Mouse (Mus musculus) limb, embryonic 14.5 days (tissue): ENCODE measurements around the gene Hist2h2aa2. TPM values are rescaled to one million over a fixed set of nuclear protein-coding genes. Genes with fewer than 3 reads are reported as not detected.
"Not testable (repeated sequence)": the region's sequence is repeated elsewhere in the genome, so short reads cannot be mapped to it uniquely, and the experiment has no call there.

Source experiments
- ATAC-seq: fragments of 200-750 bp; cut with Nextera tagmentation; 2 replicates; pipeline ENCODE4 v1.8.0; 2017; ENCODE audit warnings: low read depth, moderate number of reproducible peaks, moderate TSS enrichment; ENCODE audit not compliant: low FRiP score
- DNase-seq: peaks from one replicate; pipeline ENCODE4 v3.0.0-alpha.2; 2015; ENCODE audit warnings: low spot score
- H3K27ac ChIP-seq: fragments of 300-500 bp; sonication (generic); replicated peaks from 2 replicates; pipeline ENCODE4 v1.5.1; 2014; ENCODE audit warnings: low read depth, mild to moderate bottlenecking, low read length, moderate library complexity, mixed read lengths
- H3K27me3 ChIP-seq: fragments of 300-500 bp; sonication (generic); 2 replicates; pipeline ENCODE4 v1.6.1; 2014; ENCODE audit warnings: low read length, mixed read lengths; ENCODE audit not compliant: control insufficient read depth, insufficient read depth
- H3K36me3 ChIP-seq: fragments of 300-500 bp; sonication (generic); 2 replicates; pipeline ENCODE4 v1.6.1; 2014; ENCODE audit warnings: mild to moderate bottlenecking, low read length, moderate library complexity, mixed read lengths; ENCODE audit not compliant: control insufficient read depth, insufficient read depth
- H3K4me1 ChIP-seq: fragments of 300-500 bp; sonication (generic); 2 replicates; pipeline ENCODE4 v1.6.1; 2014; ENCODE audit warnings: antibody characterized with exemption, low read length, mixed read lengths; ENCODE audit not compliant: control insufficient read depth, insufficient read depth
- H3K4me2 ChIP-seq: fragments of 300-500 bp; sonication (generic); replicated peaks from 2 replicates; pipeline ENCODE4 v1.6.1; 2014; ENCODE audit warnings: low read depth, mild to moderate bottlenecking, low read length, moderate library complexity; ENCODE audit not compliant: severe bottlenecking
- H3K4me3 ChIP-seq: fragments of 300-500 bp; sonication (generic); replicated peaks from 2 replicates; pipeline ENCODE4 v1.5.1; 2014; ENCODE audit warnings: low read length
- H3K9ac ChIP-seq: fragments of 300-500 bp; sonication (generic); 2 replicates; pipeline ENCODE4 v1.6.1; 2014; ENCODE audit warnings: mild to moderate bottlenecking, low read depth, low read length, moderate library complexity; ENCODE audit not compliant: severe bottlenecking
- H3K9me3 ChIP-seq: fragments of 300-500 bp; sonication (generic); 2 replicates; pipeline ENCODE4 v1.6.1; 2016; ENCODE audit warnings: low read length; ENCODE audit not compliant: control insufficient read depth
- POLR2A ChIP-seq: fragments of 200-500 bp; IDR thresholded peaks from 2 replicates; pipeline ENCODE4 v1.8.0; 2012; ENCODE audit warnings: inconsistent platforms, mild to moderate bottlenecking, moderate library complexity, borderline replicate concordance; ENCODE audit not compliant: insufficient read depth, insufficient read length; ENCODE audit errors: extremely low read depth
- WGBS: fragments of 180-500 bp; shearing (Covaris S2); extraction: QIAGEN DNeasy Blood & Tissue Kit; methylation state at CpG from one replicate; pipeline ENCODE4 v1.1.7; 2014; 5-methylcytosine and 5-hydroxymethylcytosine counted together
- polyA plus RNA-seq, 2 experiments: library from polyadenylated mRNA; depleted of rRNA in 1 of 2; stranded (reverse) in 1 of 2; unstranded in 1 of 2; fragments of >200 nt; fragmentation: Nextera tagmentation in 1 of 2; extraction: Ambion mirVana in 1 of 2; gene quantifications; 2 replicates each; pipeline versions ENCODE4 v1.2.1 to v1.2.3; 2012 to 2014

Hist2h2aa2 gene
- polyA plus RNA-seq, 2 experiments = 9.7 to 30.9 TPM

DNA sequence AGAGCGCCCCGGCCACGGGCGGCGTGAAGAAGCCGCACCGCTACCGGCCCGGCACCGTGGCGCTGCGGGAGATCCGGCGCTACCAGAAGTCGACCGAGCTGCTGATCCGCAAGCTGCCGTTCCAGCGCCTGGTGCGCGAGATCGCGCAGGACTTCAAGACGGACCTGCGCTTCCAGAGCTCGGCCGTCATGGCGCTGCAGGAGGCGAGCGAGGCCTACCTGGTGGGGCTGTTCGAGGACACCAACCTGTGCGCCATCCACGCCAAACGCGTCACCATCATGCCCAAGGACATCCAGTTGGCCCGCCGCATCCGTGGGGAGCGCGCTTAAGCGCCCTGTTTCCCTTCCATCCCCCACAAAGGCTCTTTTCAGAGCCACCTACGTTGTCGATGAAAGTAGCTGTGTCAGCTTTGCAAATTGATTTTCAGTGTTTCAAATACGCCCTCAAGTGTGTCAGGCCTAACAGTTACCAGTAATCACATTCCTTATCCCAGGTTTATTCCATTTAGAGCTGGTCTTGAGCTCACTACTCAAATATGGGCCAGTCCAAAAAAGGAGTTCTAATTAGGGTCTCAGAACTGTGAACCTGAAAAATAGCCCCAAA lies 28.8 kb upstream of the Hist2h2aa2 start:
- not testable (repeated sequence) for H3K9me3 ChIP-seq, DNase-seq, H3K4me1 ChIP-seq, H3K36me3 ChIP-seq, H3K27me3 ChIP-seq
- 0 out of 2 replicates have a peak, but pooled peaks have one; percentile 5 for TF ChIP-seq POLR2A
- ATAC-seq = peak; percentile 20
- Histone ChIP-seq H3K9ac (peak overlapping the region; percentile 58), H3K27ac (peak overlapping the region; percentile 96), H3K4me2 (peak overlapping the region; percentile 87), H3K4me3 (peak overlapping the region; percentile 48)
- WGBS = 0% methylated on average over 9 of the region's 44 CpGs

DNA sequence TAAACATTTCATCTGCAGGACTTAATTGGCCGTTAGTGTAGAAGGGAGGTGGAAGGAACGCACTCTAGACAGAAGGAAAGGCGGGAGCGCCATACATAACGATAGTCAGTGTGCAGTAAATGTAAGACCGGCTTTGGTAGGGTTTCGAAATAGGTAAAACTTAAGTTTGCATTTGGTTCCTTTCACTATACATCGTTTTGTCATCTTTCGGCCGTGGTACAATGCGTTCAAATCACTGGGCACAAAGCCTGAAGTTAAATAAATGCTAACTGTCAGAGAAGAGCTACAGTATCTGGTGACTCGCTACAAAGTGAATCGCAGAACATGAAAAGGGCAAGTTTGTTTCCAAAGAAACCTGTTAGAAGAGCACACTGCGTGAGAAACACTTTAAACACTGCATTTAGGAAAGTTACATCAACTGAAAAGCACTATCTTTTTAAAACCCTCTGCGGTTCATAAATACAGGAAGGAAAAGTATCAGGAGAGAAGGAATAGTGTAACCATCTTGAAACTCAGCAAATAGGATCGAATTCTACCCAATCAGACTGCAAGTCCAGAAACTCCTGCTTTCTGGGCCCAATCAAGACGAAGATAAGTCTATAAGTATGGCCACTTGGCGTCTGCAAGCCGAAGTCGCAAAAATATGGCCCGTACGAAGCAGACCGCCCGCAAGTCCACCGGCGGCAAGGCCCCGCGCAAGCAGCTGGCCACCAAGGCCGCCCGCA lies 28.1 kb upstream of the Hist2h2aa2 start, which contains the start of gene Hist2h3b:
Gene Hist2h3b, plus strand, starts transcription at position 604 of the 725 bp plus-strand sequence.
- 25% methylated on average over 24 of the region's 30 CpGs for WGBS

DNA sequence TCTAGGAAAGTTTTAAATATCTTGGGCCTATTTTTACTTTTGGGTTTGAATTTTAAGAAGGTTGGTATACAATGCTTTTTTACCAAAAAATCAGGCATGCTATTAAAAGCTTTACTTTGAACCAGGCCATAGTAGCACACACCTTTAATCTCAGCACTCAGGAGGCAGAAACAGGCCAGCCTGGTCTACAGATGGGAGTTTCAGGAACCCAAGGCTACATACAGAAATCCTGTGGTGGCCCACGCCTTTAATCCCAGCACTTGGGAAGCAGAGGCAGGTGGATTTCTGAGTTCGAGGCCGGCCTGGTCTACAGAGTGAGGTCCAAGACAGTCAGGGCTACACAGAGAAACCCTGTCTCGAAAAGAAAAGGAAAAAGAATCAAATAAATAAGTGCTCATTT lies 27.5 kb upstream of the Hist2h2aa2 start:
- no peak overlapping the region for H3K9ac ChIP-seq
- peak overlapping the region; percentile 89 for H3K27ac ChIP-seq
- peak overlapping the region; percentile 44; the same call in 1 of the 2 replicates for H3K4me2 ChIP-seq
- ATAC-seq (no peak), DNase-seq (no peak)
- no peak for TF ChIP-seq POLR2A
- no peaks in the 10 kb centered on the region for H3K9me3 ChIP-seq
- no peaks in the 10 kb centered on the region for H3K36me3 ChIP-seq
- H3K27me3 ChIP-seq = no peaks in the 10 kb centered on the region
- peaks cover 8% of the 10 kb centered on the region for H3K4me1 ChIP-seq
- no peak overlapping the region for H3K4me3 ChIP-seq
- WGBS = 85% methylated on average over 4 of the region's 4 CpGs

More for the DNA sequence above, 28.1 kb upstream of the Hist2h2aa2 start, which contains the start of gene Hist2h3b:
- H3K36me3 ChIP-seq = no peaks in the 10 kb centered on the region
- peak; percentile 73 for ATAC-seq
- H3K4me2 ChIP-seq = peak within 1 kb of the TSS; percentile 87
- H3K4me1 ChIP-seq = peaks cover 8% of the 10 kb centered on the region
- H3K27ac ChIP-seq = peak within 1 kb of the TSS; percentile 96
- H3K4me3 ChIP-seq = peak within 1 kb of the TSS; percentile 53
- no peaks in the 10 kb centered on the region for H3K27me3 ChIP-seq
- no peaks in the 10 kb centered on the region for H3K9me3 ChIP-seq
- TF ChIP-seq POLR2A = peak; percentile 92; the same call in 1 of the 2 replicates
- peak within 1 kb of the TSS; percentile 58 for H3K9ac ChIP-seq
- DNase-seq = peak; percentile 87

DNA sequence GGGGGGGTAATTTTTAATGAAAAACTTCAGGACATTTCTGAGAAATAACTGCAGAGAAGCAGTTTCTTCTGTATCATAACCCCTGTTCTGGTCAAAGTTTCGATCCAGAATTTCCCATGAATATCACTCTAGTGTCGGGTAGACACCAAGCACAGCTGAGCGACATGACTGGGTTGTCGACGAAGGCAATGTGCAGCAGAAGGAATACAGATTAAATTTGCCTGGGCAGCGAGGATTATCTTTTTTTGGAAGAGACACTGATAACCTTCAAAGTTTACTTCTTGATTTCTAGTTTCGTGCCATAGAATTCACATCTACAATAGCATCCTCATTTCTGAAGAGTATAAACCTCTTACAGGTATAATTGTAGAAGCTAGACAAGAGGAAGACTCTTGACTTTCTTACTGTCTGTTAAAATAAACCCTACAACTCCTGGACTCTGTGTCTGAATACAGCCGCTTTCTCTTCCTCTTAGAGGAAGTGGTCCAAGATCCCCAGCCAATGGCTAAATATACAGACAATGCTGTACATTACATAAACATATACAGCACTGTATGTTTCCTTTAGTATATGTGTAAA lies 26.1 kb upstream of the Hist2h2aa2 start:
- H3K4me2 ChIP-seq = no peak overlapping the region
- H3K36me3 ChIP-seq = no peaks in the 10 kb centered on the region
- H3K9me3 ChIP-seq = no peaks in the 10 kb centered on the region
- TF ChIP-seq POLR2A = no peak
- H3K4me3 ChIP-seq = no peak overlapping the region
- 89% methylated on average over 8 of the region's 8 CpGs for WGBS
- no peak overlapping the region for H3K27ac ChIP-seq
- ATAC-seq (no peak), DNase-seq (no peak)
- no peak overlapping the region for H3K9ac ChIP-seq
- peaks cover 17% of the 10 kb centered on the region for H3K4me1 ChIP-seq
- no peaks in the 10 kb centered on the region for H3K27me3 ChIP-seq

DNA sequence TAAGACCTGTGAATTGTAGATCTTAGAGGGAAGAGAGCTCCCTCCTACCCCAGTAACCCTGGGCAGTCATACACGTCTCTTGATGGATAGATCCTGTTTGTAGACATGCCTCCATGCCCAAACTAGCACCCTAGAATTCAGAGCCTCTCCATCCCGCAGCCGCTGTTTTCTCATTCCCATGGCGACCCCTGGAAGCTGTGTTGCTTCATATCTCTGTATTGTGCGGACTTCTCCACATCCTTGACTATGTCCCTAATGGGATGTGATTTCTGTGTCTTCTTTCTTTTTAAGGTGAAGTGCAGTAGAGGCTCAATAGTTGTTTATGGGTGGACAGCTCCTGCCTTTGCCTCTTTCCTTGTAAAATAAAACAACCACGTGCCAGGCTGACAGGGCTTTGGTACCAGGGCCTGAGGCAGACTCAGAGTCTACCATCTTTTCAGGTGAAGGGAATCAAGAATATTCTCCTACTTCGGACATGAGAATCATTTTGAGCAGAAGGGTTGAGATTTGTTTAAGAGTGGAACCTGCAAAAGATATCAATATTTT lies 24.4 kb upstream of the Hist2h2aa2 start:
- DNase-seq (no peak), ATAC-seq (no peak)
- Histone ChIP-seq H3K9ac (no peak overlapping the region), H3K27me3 (no peaks in the 10 kb centered on the region), H3K36me3 (no peaks in the 10 kb centered on the region), H3K4me1 (peaks cover 17% of the 10 kb centered on the region), H3K27ac (peak overlapping the region; percentile 98), H3K4me2 (peak overlapping the region; percentile 78), H3K4me3 (peak overlapping the region; percentile 60; the same call in 1 of the 2 replicates), H3K9me3 (no peaks in the 10 kb centered on the region)
- WGBS = 71% methylated on average over 7 of the region's 7 CpGs
- TF ChIP-seq POLR2A = no peak
